Mouse (Mus musculus) hindbrain, embryonic 16.5 days (tissue): ENCODE results near the gene Smpd1. TPM values are rescaled to one million over a fixed set of nuclear protein-coding genes. Genes with fewer than 3 reads are reported as not detected.

Experiments
- ATAC-seq: fragments of 200-750 bp; cut with Nextera tagmentation; 2 replicates; pipeline ENCODE4 v1.8.0; 2017; ENCODE audit warnings: moderate TSS enrichment, moderate library complexity
- H3K27ac ChIP-seq: fragments of 300-500 bp; sonication (generic); 2 replicates; pipeline ENCODE4 v1.5.1; 2014; ENCODE audit warnings: low read depth, mild to moderate bottlenecking, control low read depth, low read length, moderate library complexity
- H3K27me3 ChIP-seq: fragments of 300-500 bp; sonication (generic); replicated peaks from 2 replicates; pipeline ENCODE4 v1.6.1; 2014; ENCODE audit warnings: low read length; ENCODE audit not compliant: control insufficient read depth, insufficient read depth
- H3K36me3 ChIP-seq: fragments of 300-500 bp; sonication (generic); 2 replicates; pipeline ENCODE4 v1.6.1; 2014; ENCODE audit warnings: mild to moderate bottlenecking, low read length, moderate library complexity, mixed read lengths; ENCODE audit not compliant: control insufficient read depth, insufficient read depth
- H3K4me1 ChIP-seq: fragments of 300-500 bp; sonication (generic); 2 replicates; pipeline ENCODE4 v1.6.1; 2014; ENCODE audit warnings: low read depth, low read length; ENCODE audit not compliant: control insufficient read depth, insufficient read depth
- H3K4me2 ChIP-seq: fragments of 300-500 bp; sonication (generic); 2 replicates; pipeline ENCODE4 v1.6.1; 2014; ENCODE audit warnings: mild to moderate bottlenecking, low read length, control low read depth, moderate library complexity
- H3K4me3 ChIP-seq: fragments of 300-500 bp; sonication (generic); 2 replicates; pipeline ENCODE4 v1.5.1; 2014; ENCODE audit warnings: mild to moderate bottlenecking, low read length, control low read depth, moderate library complexity
- H3K9ac ChIP-seq: fragments of 300-500 bp; sonication (generic); 2 replicates; pipeline ENCODE4 v1.6.1; 2014; ENCODE audit warnings: low read depth, mild to moderate bottlenecking, control low read depth, low read length, moderate library complexity
- H3K9me3 ChIP-seq: fragments of 300-500 bp; sonication (generic); 2 replicates; pipeline ENCODE4 v1.6.1; 2014; ENCODE audit warnings: mild to moderate bottlenecking, low read length, moderate library complexity; ENCODE audit not compliant: control insufficient read depth
- WGBS: fragments of 180-500 bp; shearing (Covaris S2); extraction: QIAGEN DNeasy Blood & Tissue Kit; methylation state at CpG from one replicate; pipeline ENCODE4 v1.1.7; 2014; 5-methylcytosine and 5-hydroxymethylcytosine counted together
- polyA plus RNA-seq: library from polyadenylated mRNA; unstranded; fragments of >200 nt; fragmentation: Nextera tagmentation; extraction: Ambion mirVana; gene quantifications from 2 replicates; pipeline ENCODE4 v1.2.1, GENCODE M21; 2015

The Smpd1 gene
- polyA plus RNA-seq, 1 experiment from 2014 or later: 111 TPM

GRCm38 (mm10) chr7:105555571-105555970 is 1.4 kb downstream of the Smpd1 start:
- Histone ChIP-seq H3K27me3 (no peaks in the 10 kb centered on the region), H3K4me2 (peak overlapping the region; percentile 85), H3K9me3 (no peaks in the 10 kb centered on the region), H3K4me3 (peak overlapping the region; percentile 81; the same call in 1 of the 2 replicates), H3K27ac (0 out of 2 replicates have a peak overlapping the region, but pooled peaks have one; percentile 11), H3K4me1 (peaks cover 12% of the 10 kb centered on the region), H3K36me3 (peaks cover 17% of the 10 kb centered on the region), H3K9ac (no peak overlapping the region)
- 89% methylated on average over 10 of the region's 10 CpGs for WGBS
- no peak for ATAC-seq

- peaks cover 12% of the 10 kb centered on the region for H3K4me1 ChIP-seq
- H3K4me2 ChIP-seq: no peak overlapping the region
- H3K4me3 ChIP-seq: no peak overlapping the region
- WGBS: 90% methylated on average over 8 of the region's 8 CpGs
- H3K27me3 ChIP-seq: no peaks in the 10 kb centered on the region
- H3K9me3 ChIP-seq: no peaks in the 10 kb centered on the region
- H3K9ac ChIP-seq: no peak overlapping the region
- H3K27ac ChIP-seq: no peak overlapping the region
- peaks cover 21% of the 10 kb centered on the region for H3K36me3 ChIP-seq
- no peak for ATAC-seq
Observed at GRCm38 (mm10) chr7:105556406-105556805, 2.2 kb downstream of the Smpd1 start.

GRCm38 (mm10) chr7:105557671-105558070 is 3.5 kb downstream of the Smpd1 start:
- Histone ChIP-seq H3K4me1 (peaks cover 12% of the 10 kb centered on the region), H3K9me3 (no peaks in the 10 kb centered on the region), H3K27me3 (no peaks in the 10 kb centered on the region), H3K4me3 (no peak overlapping the region), H3K36me3 (peaks cover 21% of the 10 kb centered on the region), H3K4me2 (no peak overlapping the region), H3K27ac (no peak overlapping the region), H3K9ac (no peak overlapping the region)
- WGBS: 80% methylated on average over 11 of the region's 11 CpGs
- no peak for ATAC-seq

DNA sequence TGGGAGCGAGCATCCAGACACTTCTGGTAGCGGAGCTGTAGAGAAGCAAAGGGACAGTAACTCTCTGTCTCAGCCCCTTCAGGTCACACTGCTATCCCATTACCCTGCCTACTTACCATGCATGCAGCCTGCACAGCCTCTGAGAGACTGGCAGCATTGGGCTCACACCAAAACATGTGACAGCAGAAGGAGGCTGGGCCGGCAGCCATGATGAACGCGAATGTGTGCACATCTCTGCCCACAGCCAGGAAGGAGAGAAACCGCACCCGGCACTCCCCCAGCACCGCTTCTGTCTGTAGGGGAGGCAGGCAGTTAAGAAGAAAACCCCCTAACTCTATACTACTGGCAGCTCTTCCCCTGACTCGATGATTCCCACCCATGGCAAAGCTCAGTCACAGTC is 4.9 kb downstream of the Smpd1 start:
- Histone ChIP-seq H3K36me3 (peaks cover 26% of the 10 kb centered on the region), H3K27ac (no peak overlapping the region)
- 92% methylated on average over 9 of the region's 9 CpGs for WGBS

DNA sequence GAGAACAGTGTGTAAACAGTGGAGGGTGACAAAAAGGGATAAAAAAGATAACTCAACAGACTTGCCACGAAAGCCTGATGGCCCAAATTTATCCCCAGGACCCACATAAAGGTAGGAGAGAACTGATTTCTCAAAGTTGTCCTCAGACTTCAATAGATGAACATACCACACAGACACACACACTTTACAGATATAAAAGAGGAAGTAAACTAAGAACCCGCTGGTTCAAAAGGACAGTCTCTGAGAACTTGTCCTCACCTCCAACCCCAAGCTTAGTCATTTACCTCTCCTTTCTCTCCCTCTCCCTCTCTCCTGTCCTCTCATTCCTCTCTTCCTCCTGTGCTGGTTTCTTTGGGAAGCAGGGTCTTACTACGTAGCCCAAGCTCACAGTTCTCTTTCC is 8.2 kb downstream of the Smpd1 start:
- Histone ChIP-seq H3K36me3 (peaks cover 56% of the 10 kb centered on the region), H3K27me3 (no peaks in the 10 kb centered on the region), H3K4me1 (no peaks in the 10 kb centered on the region), H3K4me3 (no peak overlapping the region), H3K27ac (no peak overlapping the region), H3K4me2 (no peak overlapping the region), H3K9me3 (no peaks in the 10 kb centered on the region), H3K9ac (no peak overlapping the region)
- no peak for ATAC-seq
- WGBS: 94% methylated on average over 3 of the region's 3 CpGs

More for the DNA sequence above, 4.9 kb downstream of the Smpd1 start:
- Histone ChIP-seq H3K4me2 (no peak overlapping the region), H3K4me1 (peaks cover 12% of the 10 kb centered on the region), H3K4me3 (no peak overlapping the region), H3K9me3 (no peaks in the 10 kb centered on the region), H3K27me3 (no peaks in the 10 kb centered on the region), H3K9ac (no peak overlapping the region)
- ATAC-seq: no peak

DNA sequence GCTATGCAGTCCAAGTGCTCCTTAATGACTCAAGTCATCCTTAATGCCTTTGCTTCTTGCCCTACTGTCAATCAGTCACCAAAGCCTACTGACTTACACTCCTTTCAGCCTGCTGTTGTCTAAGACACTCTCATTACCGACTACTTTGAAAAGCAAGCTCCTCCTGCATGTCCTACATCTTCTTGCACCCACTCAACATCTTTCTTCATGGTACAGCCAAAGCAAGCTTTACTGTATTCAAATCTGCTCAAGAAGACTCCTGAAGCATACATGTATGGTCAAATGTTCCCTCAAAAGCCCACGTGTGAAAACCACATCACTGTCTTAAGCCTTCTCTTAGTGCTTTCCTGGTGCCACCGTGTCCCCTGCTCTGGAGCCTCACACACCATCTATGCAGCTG is 9.2 kb downstream of the Smpd1 start:
- Histone ChIP-seq H3K4me3 (no peak overlapping the region), H3K27me3 (no peaks in the 10 kb centered on the region), H3K4me1 (peaks cover 5% of the 10 kb centered on the region), H3K4me2 (no peak overlapping the region), H3K9ac (no peak overlapping the region), H3K9me3 (no peaks in the 10 kb centered on the region), H3K36me3 (peaks cover 55% of the 10 kb centered on the region), H3K27ac (no peak overlapping the region)
- no peak for ATAC-seq
- 91% methylated on average over 3 of the region's 3 CpGs for WGBS

DNA sequence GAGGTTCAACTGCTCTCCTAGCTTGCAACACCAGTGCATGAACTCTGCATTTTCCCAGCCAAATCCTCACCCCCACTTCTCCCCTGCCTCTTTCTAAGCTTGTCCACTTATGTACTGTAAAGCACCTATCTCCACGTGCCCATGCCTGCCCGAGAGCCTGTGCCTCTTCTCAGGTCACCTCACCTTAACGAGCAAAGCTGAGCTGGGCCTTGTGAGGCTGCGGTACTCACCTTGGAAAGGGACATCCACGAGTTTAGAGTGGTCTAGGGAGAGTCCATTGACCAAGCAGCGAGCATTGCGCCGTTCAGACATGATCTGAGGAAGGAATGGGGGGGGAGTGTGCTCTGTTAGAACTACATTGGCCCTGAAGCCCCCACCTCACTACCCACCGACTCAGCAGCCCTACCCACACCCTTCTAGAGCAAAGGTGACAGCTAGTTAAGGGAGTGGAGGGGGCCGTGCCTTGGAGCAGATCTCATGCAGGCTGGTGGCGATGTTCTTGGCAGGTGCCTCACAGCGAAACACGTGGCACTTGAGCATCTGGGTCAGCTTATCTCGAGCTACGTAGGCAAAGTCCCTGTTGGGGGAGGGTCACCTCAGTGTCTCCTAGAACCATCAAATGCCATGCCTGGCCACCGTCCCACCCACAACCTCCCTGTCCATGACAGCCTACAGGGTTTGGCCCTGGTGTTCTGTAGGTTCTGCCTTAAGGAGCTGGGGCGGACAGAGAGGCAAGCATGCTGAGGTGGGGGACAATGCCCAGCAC is 11.1 kb downstream of the Smpd1 start:
- Histone ChIP-seq H3K4me3 (no peak overlapping the region), H3K36me3 (peaks cover 41% of the 10 kb centered on the region), H3K4me2 (no peak overlapping the region), H3K27me3 (no peaks in the 10 kb centered on the region), H3K4me1 (peaks cover 24% of the 10 kb centered on the region), H3K9ac (no peak overlapping the region), H3K9me3 (no peaks in the 10 kb centered on the region), H3K27ac (no peak overlapping the region)
- ATAC-seq: no peak
- WGBS: 86% methylated on average over 17 of the region's 17 CpGs

DNA sequence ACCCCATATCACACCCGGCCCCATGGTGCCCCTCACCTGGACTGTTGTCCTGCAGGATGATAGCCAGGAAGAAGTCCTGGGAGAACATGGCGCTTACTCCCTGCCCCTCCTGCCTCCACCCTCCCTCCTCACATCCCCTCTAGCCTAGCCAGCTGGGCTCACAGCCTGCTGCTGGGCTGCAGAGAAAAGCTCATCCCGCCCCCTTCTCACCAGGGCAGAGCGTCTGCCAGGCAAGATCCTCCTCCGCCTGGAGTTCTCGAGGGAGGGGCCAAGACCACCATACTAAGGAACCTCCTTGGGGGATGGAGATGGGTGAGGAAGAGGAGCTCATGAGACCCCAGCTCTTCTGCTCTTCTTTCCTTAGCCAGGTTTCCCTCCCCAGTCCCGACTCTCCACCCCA is 14.4 kb downstream of the Smpd1 start:
- WGBS: 10% methylated on average over 7 of the region's 7 CpGs

DNA sequence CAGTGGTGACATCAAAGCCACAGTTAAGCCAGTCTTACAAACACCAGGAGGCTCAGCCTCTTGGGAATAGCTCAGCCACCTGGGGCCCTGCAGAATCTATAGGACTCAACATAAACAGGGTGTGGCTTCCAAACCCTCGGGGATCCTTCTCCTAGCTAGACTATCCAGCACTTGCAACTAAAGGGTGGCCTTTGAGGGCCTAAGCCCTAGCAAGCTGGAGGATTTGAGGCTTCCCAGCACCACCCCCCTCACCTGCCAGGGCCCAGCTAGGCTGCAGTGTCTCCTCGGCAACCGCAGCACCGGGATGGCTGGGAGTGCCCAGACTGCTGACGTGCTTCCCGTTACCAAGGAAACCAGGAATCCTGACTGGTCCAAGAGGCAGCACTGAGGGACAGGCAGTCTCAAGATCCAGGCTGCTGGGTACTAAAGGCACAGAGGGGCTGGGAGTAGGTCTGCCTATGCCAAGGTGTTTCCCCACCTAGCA is 14.9 kb downstream of the Smpd1 start:
- peaks cover 50% of the 10 kb centered on the region for H3K4me1 ChIP-seq
- peak overlapping the region; percentile 57 for H3K9ac ChIP-seq
- H3K4me2 ChIP-seq: peak overlapping the region; percentile 58
- peaks cover 44% of the 10 kb centered on the region for H3K36me3 ChIP-seq
- ATAC-seq: peak; percentile 88
- under 1% methylated on average over 6 of the region's 6 CpGs for WGBS
- peak overlapping the region; percentile 33 for H3K4me3 ChIP-seq
- no peaks in the 10 kb centered on the region for H3K27me3 ChIP-seq
- no peaks in the 10 kb centered on the region for H3K9me3 ChIP-seq
- H3K27ac ChIP-seq: peak overlapping the region; percentile 87

More for the DNA sequence above, 14.4 kb downstream of the Smpd1 start:
- H3K4me3 ChIP-seq: peak overlapping the region; percentile 33
- H3K9me3 ChIP-seq: no peaks in the 10 kb centered on the region
- peak overlapping the region; percentile 57 for H3K9ac ChIP-seq
- H3K27ac ChIP-seq: peak overlapping the region; percentile 87
- ATAC-seq: peak; percentile 63
- H3K4me1 ChIP-seq: peaks cover 47% of the 10 kb centered on the region
- peak overlapping the region; percentile 58 for H3K4me2 ChIP-seq
- no peaks in the 10 kb centered on the region for H3K27me3 ChIP-seq
- peaks cover 43% of the 10 kb centered on the region for H3K36me3 ChIP-seq
